Mouse (Mus musculus): ENCODE measurements around the gene Spats1.

GRCm38 (mm10) chr17:45470726-45471125 is 4.5 kb downstream of the Spats1 start:
- no peak for TF ChIP-seq CTCF (IDR thresholded peaks at IDR 0.05; ENCODE audit: low read depth, low read length)
- no peak for TF ChIP-seq EP300 (IDR thresholded peaks at IDR 0.05; ENCODE audit: insufficient read depth, low read depth, low read length)

Measured in ES-Bruce4 (cell line).